Mouse (Mus musculus) ovary, adult 10 weeks (tissue): ENCODE measurements around the gene Sspn. TPM values are rescaled to one million over a fixed set of nuclear protein-coding genes. Genes with fewer than 3 reads are reported as not detected.

Source experiments
- polyA plus RNA-seq: library from polyadenylated mRNA; stranded (reverse); fragments of 350-450 nt; fragmentation: Illumina TruSeq; extraction: RNeasy Lipid Tissue Mini Kit (QIAGEN cat#74804); gene quantifications from one replicate; pipeline ENCODE4 v1.2.3, GENCODE M21; 2014

The Sspn gene
- polyA plus RNA-seq, result 76.6 TPM

GRCm38 (mm10) chr6:145931341-145931740, at the start of gene Sspn:
TSS of gene Sspn (plus strand) at chr6:145931641.

Other genes starting within 250 kb of the Sspn start
- gene Rassf8, start 184.9 kb upstream of the Sspn start, polyA plus RNA-seq, result 34.0 TPM
- 20.0 TPM for gene Bhlhe41, start 66.1 kb upstream of the Sspn start, polyA plus RNA-seq